Comparison of ENCODE assay signal across 8 mouse cellular contexts in the genomic region with DNA sequence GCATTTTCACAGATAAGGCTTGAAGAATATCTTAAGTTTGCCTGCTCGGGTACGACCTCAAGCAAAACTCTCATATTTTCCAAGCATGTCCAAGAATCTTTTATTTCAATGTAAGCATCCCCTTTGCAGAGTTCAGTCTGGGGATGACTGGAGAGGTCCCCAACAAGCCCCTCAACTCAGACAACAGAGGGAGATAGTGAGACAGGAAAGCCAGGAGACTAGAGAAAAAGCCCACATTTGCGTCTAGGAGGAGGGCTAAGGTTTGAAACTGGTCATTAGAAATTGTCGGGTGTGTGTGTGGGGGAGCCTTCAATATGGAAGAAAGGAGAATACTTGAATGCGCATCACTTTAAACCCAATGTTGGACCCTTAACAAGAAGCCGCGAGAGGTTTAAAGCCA. TPM values are rescaled to one million over a fixed set of nuclear protein-coding genes. Genes with fewer than 3 reads are reported as not detected.
DNase-seq lines count a peak whose midpoint lies in the region; ATAC-seq lines count a peak whose summit lies in the region.

No protein-coding gene starts in this region.

- no peaks in the 10 kb centered on the region for H3K36me3 ChIP-seq in heart, embryonic 13.5 days
- no peaks in the 10 kb centered on the region for H3K36me3 ChIP-seq in forebrain, embryonic 12.5 days (replicated peaks)
- H3K36me3 ChIP-seq in midbrain, embryonic 10.5 days, result no peaks in the 10 kb centered on the region

- no peaks in the 10 kb centered on the region for H3K9me3 ChIP-seq in heart, embryonic 13.5 days
- H3K9me3 ChIP-seq in forebrain, embryonic 12.5 days, result no peaks in the 10 kb centered on the region
- no peaks in the 10 kb centered on the region for H3K9me3 ChIP-seq in midbrain, embryonic 10.5 days (replicated peaks)

- H3K4me2 ChIP-seq in heart, embryonic 13.5 days, result peak overlapping the region; percentile 75
- peak overlapping the region; percentile 58 for H3K4me2 ChIP-seq in forebrain, embryonic 12.5 days

- no peak for DNase-seq in heart, adult 11 months
- DNase-seq in ZHBTc4 (ENCODE audit: low read depth, low spot score), result peak; percentile 11
- no peak for DNase-seq in midbrain, embryonic 10.5 days (ENCODE audit: low spot score)
- no peak for DNase-seq in adipocyte (ENCODE audit: low spot score)
- DNase-seq in right cerebral cortex, adult 18-20 months, result no peak
- no peak for DNase-seq in right cerebral cortex, postnatal 25 days

- peak overlapping the region; percentile 64 for H3K4me3 ChIP-seq in heart, embryonic 13.5 days
- peak overlapping the region; percentile 58 for H3K4me3 ChIP-seq in forebrain, embryonic 12.5 days (replicated peaks)
- H3K4me3 ChIP-seq in midbrain, embryonic 10.5 days, result peak overlapping the region; percentile 66

- H3K27ac ChIP-seq in heart, embryonic 13.5 days (replicated peaks), result no peak overlapping the region
- H3K27ac ChIP-seq in forebrain, embryonic 12.5 days, result no peak overlapping the region
- peak overlapping the region; percentile 85 for H3K27ac ChIP-seq in midbrain, embryonic 10.5 days (replicated peaks)

- H3K9ac ChIP-seq in heart, embryonic 13.5 days, result peak overlapping the region; percentile 79; the same call in 1 of the 2 replicates
- H3K9ac ChIP-seq in forebrain, embryonic 12.5 days, result peak overlapping the region; percentile 65

- WGBS in heart, embryonic 13.5 days, result 21% methylated on average over 7 of the region's 7 CpGs
- 30% methylated on average over 7 of the region's 7 CpGs for WGBS in forebrain, embryonic 12.5 days
- 37% methylated on average over 7 of the region's 7 CpGs for WGBS in midbrain, embryonic 10.5 days

- no peak for ATAC-seq in heart, embryonic 13.5 days (ENCODE audit: extremely low read depth, insufficient number of reproducible peaks, low FRiP score, low TSS enrichment)
- peak; percentile 36; the same call in 1 of the 2 replicates for ATAC-seq in forebrain, embryonic 12.5 days (ENCODE audit: low FRiP score)

- H3K4me1 ChIP-seq in heart, embryonic 13.5 days, result no peaks in the 10 kb centered on the region
- no peaks in the 10 kb centered on the region for H3K4me1 ChIP-seq in forebrain, embryonic 12.5 days
- no peaks in the 10 kb centered on the region; the same call in 1 of the 2 replicates for H3K4me1 ChIP-seq in midbrain, embryonic 10.5 days

- H3K27me3 ChIP-seq in heart, embryonic 13.5 days (replicated peaks), result peaks cover 22% of the 10 kb centered on the region; the same call in 1 of the 2 replicates
- no peaks in the 10 kb centered on the region for H3K27me3 ChIP-seq in forebrain, embryonic 12.5 days
- peaks cover 23% of the 10 kb centered on the region; the same call in 1 of the 2 replicates for H3K27me3 ChIP-seq in midbrain, embryonic 10.5 days (ENCODE audit: low read depth, poor library complexity, severe bottlenecking)

RNA-seq across cellular contexts. Expression of a gene that starts 1.4 kb away (rescaled TPM):
- polyA plus RNA-seq in heart, embryonic 13.5 days (2015; fragmentation: Nextera tagmentation; extraction: Ambion mirVana), result 0.48 and 0.57 TPM in 2 replicates
- polyA plus RNA-seq in forebrain, embryonic 12.5 days (2016; fragmentation: Nextera tagmentation; extraction: Ambion mirVana), result 6.2 TPM in 2 replicates
- polyA plus RNA-seq in midbrain, embryonic 10.5 days (2016; fragmentation: Nextera tagmentation; extraction: Ambion mirVana), result 3.4 and 4.2 TPM in 2 replicates
